Mouse (Mus musculus): ENCODE results near the gene Rnf144b. TPM values are rescaled to one million over a fixed set of nuclear protein-coding genes. Genes with fewer than 3 reads are reported as not detected.

Gene Rnf144b
- 14.5 and 17.6 TPM in 2 replicates for polyA plus RNA-seq (2015; fragmentation: Nextera tagmentation; extraction: Ambion mirVana)

DNA sequence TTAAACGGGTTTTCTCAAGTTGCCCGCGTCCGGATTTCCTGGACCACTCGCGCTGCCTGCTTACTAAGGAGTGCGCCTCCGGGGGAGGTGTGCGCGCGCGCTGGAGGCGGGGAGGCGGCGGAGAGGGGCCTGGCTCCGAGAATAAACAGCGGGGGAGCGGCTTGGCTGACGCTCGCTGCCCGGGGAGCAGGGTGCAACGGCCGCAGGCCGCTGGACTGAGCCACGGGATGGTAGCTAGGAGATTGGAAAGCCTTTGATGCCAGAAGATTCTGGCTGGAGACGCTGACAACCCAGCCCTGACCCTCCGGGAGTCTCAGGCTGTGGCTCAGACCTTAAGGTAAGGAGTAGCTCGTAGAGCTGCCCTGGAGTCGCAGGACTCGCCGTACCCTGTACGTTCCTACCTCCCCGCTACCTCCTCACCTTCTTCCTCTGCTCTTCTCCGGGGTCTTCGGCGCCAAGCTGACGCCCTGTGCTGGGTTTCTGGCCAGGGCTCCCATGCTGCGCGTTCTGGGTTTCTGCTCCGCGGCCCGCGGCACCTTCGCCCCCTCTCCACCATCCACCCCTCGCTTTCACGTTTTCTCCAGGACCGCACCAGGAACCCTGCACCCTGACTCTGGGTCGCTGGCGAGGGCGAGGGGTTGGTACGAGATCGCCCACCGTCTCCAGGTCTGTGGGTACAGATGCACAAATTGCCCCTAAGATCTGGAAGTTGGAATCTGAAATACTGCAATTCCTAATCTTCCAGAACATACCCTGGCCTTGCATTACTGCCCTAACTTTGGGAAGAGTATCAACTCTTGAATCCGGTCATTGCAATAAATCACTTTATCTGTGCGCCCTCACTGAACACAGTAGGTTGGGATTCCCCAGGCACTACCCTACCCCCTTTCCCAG lies at the start of gene Rnf144b:
Gene Rnf144b, plus strand, starts transcription at position 120 of the 894 bp plus-strand sequence.

DNA sequence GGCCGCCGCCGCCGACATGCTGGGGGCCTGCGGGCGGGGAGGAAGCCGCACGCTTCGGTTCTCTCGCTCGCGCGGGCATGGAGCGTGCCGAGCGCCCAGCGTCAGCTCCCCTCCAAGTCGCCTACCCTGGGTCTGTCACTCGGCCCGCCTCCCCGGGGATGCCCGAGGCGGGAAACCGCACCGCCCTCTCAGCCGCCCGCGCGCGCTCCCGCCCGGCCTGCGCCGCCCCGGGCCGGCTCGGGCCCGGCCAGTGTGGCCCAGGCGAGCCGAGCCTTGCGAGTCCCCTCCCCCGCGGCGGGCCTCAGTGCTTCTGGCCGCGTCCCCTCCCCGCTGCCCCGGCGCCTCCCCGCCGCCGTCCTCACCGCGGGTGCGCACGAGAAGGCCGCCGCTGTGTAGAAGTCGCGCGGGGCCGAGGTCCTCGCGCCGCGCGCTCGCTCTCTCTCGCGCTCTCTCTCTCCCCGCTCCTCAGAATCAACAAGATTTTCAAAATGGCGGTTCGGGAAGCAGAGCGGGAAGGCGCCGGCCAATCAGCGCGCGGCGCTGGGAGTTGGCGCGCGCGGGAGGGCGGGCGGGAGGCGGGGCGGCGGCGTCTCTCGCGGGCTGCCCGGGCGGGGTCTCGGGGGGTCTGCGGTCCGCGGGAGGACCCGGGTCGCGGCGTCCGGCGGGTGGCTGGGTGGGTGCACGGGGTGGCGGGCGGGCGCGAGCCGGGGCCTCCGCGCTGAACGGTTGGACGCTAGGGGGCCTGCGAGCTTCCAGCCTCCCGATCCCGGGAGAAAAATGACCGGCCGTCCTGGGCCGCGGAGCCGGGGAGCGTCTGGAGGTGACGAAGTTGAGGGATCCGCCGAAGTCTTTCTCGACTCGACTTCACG lies 16.5 kb upstream of the Rnf144b start, which contains the start of gene Dek:
Gene Dek, minus strand, starts transcription at position 491 of the 869 bp plus-strand sequence.

Other genes starting within 250 kb of the Rnf144b start
- gene Kif13a, start 192.8 kb upstream of the Rnf144b start, polyA plus RNA-seq (2015; fragmentation: Nextera tagmentation; extraction: Ambion mirVana) = 14.8 and 15.8 TPM in 2 replicates
- gene Nhlrc1, start 107.8 kb upstream of the Rnf144b start, polyA plus RNA-seq (2015; fragmentation: Nextera tagmentation; extraction: Ambion mirVana) = 2.5 and 3.7 TPM in 2 replicates
- 58.2 and 66.7 TPM in 2 replicates for gene Kdm1b, start 79.2 kb upstream of the Rnf144b start, polyA plus RNA-seq (2015; fragmentation: Nextera tagmentation; extraction: Ambion mirVana)
- gene Tpmt, start 77.9 kb upstream of the Rnf144b start, polyA plus RNA-seq (2015; fragmentation: Nextera tagmentation; extraction: Ambion mirVana) = 6.0 and 9.6 TPM in 2 replicates
- gene Dek, start 16.5 kb upstream of the Rnf144b start, polyA plus RNA-seq (2015; fragmentation: Nextera tagmentation; extraction: Ambion mirVana) = 102 and 139 TPM in 2 replicates

Measured in urinary bladder, postnatal 0 days (tissue).